Mouse (Mus musculus): ENCODE data around the gene Gorab.

- TF ChIP-seq EP300 (IDR thresholded peaks at IDR 0.05) (no peak), CTCF (IDR thresholded peaks at IDR 0.05) (no peak)
Observed at GRCm38 (mm10) chr1:163350988-163351387, 52.5 kb downstream of the Gorab start.
